Mouse (Mus musculus): ENCODE results near the gene Bcl2l1. TPM values are rescaled to one million over a fixed set of nuclear protein-coding genes. Genes with fewer than 3 reads are reported as not detected.

Gene Bcl2l1
- total RNA-seq, 1 experiment from 2014 or later, result 64.3 TPM

- no peak for DNase-seq
These were observed 6.9 kb downstream of the Bcl2l1 start for GRCm38 (mm10) chr2:152824438-152825167.

DNA sequence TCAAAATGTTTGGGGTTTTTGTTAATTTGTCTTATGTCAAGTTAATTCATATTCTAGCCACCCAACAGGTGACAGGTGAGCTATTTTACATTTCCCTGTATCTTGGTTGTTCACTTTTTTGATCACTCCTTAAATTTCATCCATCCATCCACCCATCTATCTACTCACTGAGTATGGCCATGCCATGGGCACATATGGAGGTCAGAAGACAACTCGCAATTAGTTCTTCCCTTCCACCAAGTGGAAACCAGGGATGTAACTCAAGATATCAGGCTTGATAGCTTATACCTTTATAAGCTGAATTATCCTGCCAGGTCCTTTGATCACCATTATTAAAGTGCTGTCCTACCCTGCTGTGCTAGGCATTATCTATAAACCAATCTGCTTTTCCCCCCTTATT is 7.8 kb downstream of the Bcl2l1 start:
- DNase-seq, result no peak

DNA sequence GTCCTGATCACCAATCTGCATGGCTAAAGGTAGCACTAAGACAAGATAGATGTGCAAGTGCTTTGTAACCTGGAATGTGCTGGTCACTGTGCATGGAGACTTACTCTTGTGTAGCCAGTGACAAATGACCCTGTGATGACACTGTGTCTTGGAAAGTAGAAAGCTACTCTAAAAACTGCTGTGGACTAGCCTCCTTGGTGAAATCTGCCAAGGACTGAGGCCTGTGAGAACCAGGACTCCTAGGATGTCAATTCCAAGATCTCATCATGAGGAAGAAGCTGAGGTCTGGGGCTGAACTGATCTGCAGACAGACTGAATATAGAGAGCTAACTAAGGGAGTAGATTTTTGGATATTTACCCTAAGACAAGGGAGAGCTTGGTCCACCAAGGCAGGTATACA is 10.0 kb downstream of the Bcl2l1 start:
- DNase-seq, result no peak

DNA sequence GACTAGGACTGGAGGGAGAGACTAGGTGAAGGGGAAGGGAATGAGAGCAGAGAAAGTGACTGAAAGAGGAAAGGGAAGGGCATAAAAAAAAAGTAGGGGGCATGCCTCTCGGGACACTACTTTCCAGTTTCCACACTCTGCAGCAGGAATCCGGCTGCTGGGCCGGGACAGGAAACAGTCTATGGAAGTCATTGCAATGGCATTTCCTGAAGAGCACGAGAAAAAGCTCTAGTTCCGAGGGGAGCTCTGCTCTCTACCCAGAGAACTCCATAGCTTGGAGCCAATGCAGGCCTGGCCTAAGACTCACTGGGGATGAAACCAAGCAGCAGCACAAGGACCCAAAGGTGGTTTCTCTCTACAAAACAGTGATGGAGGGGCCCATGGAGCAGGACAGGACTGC is 10.5 kb downstream of the Bcl2l1 start:
- peak; percentile 40 for DNase-seq

- peak; percentile 72 for DNase-seq
These were observed 11.2 kb downstream of the Bcl2l1 start for GRCm38 (mm10) chr2:152820369-152820768.

- DNase-seq, result no peak
These were observed 11.6 kb downstream of the Bcl2l1 start for GRCm38 (mm10) chr2:152819926-152820325.

GRCm38 (mm10) chr2:152819097-152819624 is 12.4 kb downstream of the Bcl2l1 start:
- no peak for DNase-seq

DNA sequence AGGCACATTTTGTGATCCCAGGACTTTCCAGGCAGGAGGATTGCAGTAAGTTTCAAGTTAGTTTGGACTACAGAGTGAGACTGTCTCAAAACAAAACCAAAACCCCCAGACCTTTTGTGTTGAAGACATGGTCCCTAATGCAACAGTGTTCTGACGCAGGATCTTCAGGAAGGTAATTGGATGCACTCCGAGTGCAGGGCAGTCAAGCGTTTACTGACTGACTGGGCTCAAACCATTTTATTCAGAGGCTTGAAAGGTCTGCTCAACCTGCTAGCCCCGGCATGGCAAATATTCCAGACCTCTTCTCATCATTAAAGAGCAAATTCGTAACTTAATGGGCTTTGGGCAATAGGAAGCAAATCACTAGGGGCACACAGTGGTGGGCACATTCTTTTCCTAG is 12.8 kb downstream of the Bcl2l1 start:
- no peak for DNase-seq

DNA sequence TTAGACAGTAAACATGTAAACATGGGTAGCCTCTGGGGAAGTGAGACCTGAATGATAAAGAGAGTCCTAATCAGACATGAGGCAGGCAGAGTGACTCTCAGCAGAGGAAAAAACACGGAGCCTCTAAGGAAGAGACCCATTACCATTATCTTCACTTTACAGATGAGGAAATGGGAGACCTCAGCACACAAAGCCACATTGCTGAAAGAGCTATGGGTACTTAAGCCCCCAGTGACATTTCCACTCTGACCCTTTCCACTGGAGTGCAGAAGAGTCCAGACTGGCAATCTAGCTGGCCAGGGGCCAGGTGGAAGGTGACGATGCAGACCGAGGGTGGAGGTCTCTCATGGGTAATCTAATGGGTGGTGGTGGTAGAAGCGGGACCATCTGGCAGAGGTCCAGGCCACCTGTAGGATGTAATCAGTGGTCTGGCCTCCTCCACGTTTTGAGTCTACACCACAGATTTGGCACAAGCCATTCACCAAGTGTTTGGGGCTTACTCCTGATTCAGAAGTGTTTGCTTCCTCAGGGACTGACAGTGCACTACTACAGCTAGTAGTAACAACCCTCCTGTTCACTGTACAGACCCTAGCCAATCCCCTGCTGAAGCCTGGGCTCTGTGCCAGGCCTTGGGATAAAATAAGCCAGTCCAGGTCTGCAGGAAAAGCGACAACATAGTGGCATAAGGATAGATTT is 13.8 kb downstream of the Bcl2l1 start:
- peak; percentile 52 for DNase-seq

DNA sequence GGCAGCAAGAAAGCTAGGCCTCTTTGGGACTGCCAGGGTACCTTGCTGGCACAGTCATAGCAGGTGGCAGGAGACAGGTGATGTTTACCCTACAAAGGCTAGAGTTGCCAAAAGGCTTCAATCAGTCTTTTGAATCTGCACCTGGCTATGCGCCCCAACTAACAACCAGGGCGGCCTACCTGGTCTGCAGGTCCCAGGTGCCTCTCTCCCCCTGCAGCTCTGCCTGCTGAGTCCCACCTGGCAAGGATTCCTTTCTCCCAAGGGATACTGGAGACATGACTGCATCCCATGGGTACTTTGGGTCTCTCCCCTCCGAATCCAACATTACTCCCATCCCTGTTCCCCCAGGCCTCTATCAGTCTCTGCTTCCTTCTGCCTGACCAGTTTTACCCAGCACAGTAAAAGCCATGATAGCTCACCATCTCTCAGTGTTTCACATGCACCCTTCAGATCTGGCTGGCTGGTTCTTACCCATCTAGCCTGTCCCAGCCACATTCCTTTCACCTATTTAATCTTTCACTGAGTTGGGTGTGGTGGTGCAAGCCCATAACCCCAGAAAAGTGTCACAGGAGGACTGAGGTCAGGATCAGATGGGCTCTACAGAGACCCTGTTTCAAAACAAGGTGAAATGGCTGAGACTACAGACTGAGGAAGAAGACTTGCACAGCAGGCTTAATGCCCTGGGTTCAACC is 14.7 kb downstream of the Bcl2l1 start:
- no peak for DNase-seq

- no peak for DNase-seq
These were observed 15.5 kb downstream of the Bcl2l1 start for GRCm38 (mm10) chr2:152815879-152816656.

GRCm38 (mm10) chr2:152814213-152814874 is 17.2 kb downstream of the Bcl2l1 start:
- no peak for DNase-seq

DNA sequence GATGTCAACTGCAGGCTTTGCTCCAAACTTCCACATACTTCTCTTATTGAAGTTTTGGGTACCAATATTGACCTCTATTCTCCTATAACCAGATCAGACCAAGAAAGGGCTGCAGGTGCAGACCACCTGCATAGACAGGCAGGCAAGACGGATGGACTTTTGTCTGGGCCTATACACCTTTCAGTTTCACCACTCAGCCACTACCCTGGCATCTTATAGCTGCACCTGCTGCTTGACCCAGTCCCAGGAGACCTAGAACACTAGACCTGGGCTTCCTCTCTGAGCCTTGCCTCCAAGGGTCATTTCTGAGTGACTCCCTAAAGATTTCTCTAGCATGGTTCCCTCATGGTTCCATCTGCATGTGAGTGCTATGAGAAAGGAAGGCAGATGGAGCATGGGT is 18.3 kb downstream of the Bcl2l1 start:
- DNase-seq, result no peak

DNA sequence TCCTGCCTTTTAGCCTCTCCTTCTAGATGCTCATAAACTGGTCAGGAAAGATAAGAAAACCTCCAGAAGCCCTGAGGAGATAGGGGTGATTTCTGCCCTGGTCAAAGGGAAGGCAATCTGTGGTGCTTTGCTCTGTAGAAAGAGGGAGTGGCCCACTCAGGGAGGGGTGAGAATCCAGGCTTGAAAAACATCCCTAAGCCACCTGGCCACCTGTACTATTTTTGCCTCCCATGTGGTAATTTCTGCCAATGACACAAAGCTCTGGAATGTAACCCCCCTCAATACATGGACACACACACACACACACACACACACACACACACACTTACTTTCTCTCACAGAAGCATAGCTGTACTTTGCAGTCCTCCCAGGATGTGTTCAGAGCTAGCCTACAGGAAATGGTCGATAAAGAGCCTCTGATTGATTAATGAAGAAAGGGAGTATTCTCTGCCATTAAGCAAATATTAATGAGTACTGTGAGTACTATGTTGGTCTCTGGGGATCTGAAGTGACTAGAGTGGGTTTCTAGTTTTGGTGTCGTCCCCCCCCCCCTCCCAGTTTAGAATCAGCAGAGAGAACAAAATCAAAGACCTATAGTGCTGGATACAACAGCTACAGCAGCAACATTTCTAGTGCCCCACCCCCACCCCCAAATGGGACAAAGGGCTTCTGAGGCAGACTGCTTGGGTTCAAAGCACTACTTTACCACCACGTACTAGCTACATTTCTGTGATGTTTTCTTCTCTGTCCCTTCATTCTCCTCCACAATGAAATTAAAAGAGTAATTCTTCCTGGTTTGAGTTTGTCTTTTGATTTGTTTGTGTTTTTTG is 20.0 kb downstream of the Bcl2l1 start:
- DNase-seq, result no peak

DNA sequence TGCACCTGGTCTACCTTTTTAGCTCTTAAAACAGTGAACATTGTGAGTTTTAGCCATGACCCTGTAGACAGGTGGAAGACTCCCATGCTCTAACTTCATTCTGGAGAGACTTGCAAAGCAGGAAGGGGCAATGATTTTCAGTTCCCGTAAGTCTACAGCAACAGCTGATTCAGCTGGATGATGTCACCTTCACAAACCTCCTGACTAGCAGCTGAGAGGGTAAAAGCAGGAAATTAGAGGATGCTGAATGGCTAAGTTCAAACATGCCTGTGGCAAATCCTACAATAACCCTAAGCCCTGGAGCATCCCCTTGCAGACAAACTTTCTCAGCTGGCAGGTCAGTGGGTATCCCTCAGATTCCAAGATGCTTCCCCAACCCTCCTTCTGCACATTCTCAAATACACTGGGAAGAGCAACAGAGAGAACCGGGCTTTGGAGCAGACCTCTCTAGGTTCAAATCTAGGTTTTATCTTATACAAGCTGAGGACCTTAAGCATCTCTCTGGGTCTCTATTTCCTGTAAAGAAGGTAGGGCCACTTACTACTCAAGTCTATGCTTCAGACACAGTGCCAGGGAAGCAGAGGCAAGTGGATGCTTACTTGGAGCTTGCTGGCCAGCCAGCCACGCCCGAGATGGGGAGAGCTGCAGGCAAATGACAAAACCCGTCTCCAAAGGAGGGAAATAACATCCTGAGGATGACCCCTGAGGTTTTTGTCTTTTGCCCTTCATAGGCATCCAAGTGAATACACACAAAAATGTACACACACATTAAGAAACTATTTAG is 21.2 kb downstream of the Bcl2l1 start:
- DNase-seq, result no peak

- DNase-seq, result no peak
These were observed 23.4 kb downstream of the Bcl2l1 start for GRCm38 (mm10) chr2:152808178-152808577.

DNA sequence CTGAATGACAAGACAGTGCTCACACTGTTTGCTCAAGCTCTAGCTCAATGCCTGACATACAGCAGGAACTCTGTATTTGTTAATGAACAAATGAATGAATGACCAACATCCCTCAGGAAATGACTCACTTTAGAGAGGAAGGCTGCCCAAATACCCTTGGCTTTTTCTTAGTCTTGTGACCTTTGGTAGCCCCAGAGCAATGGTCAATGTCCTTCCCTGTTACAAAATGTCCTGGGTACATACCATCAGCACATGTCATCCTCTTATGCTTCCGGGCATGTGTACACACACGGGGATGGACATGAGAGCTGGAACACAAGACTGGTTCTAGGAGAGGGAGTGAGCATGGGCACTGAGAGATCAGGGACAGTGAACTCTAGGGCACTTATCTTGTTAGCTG is 25.5 kb downstream of the Bcl2l1 start:
- peak; percentile 60 for DNase-seq

- no peak for DNase-seq
These were observed 26.4 kb downstream of the Bcl2l1 start for GRCm38 (mm10) chr2:152805111-152805490.

GRCm38 (mm10) chr2:152804408-152805110 is 27.0 kb downstream of the Bcl2l1 start:
- no peak for DNase-seq
